ENCODE assay signal across 8 mouse cellular contexts in genomic region chr17:47672311-47673111, GRCm38 (mm10). TPM values are rescaled to one million over a fixed set of nuclear protein-coding genes. Genes with fewer than 3 reads are reported as not detected.
DNase-seq lines count a peak whose midpoint lies in the region; ATAC-seq and TF ChIP-seq lines count a peak whose summit lies in the region.

No protein-coding gene starts in this region.

- ATAC-seq in embryonic facial prominence, embryonic 11.5 days (replicated peaks; ENCODE audit: insufficient number of reproducible peaks, low FRiP score, low TSS enrichment, low read depth): peak; percentile 79; the same call in 1 of the 2 replicates
- peak; percentile 27 for ATAC-seq in liver, embryonic 16.5 days (ENCODE audit: low read depth)
- peak; percentile 71 for ATAC-seq in neural tube, embryonic 15.5 days (ENCODE audit: low FRiP score)

- no peaks in the 10 kb centered on the region; the same call in 1 of the 2 replicates for H3K36me3 ChIP-seq in embryonic facial prominence, embryonic 11.5 days (replicated peaks; ENCODE audit: control insufficient read depth, insufficient read depth, low read depth, low read length)
- no peaks in the 10 kb centered on the region for H3K36me3 ChIP-seq in kidney, adult 2 months (ENCODE audit: control insufficient read depth, insufficient read depth, low read length)
- H3K36me3 ChIP-seq in liver, embryonic 16.5 days (ENCODE audit: control insufficient read depth, insufficient read depth): peaks cover 3% of the 10 kb centered on the region; the same call in 1 of the 2 replicates
- peaks cover 20% of the 10 kb centered on the region for H3K36me3 ChIP-seq in neural tube, embryonic 15.5 days

- H3K4me2 ChIP-seq in embryonic facial prominence, embryonic 11.5 days (ENCODE audit: low read depth, low read length): peak overlapping the region; percentile 88
- H3K4me2 ChIP-seq in liver, embryonic 16.5 days (ENCODE audit: low read depth, low read length): peak overlapping the region; percentile 59
- H3K4me2 ChIP-seq in neural tube, embryonic 15.5 days: peak overlapping the region; percentile 69

- peak overlapping the region; percentile 61 for H3K9ac ChIP-seq in embryonic facial prominence, embryonic 11.5 days (replicated peaks; ENCODE audit: low read length)
- H3K9ac ChIP-seq in liver, embryonic 16.5 days (ENCODE audit: low read depth, low read length): no peak overlapping the region
- peak overlapping the region; percentile 47 for H3K9ac ChIP-seq in neural tube, embryonic 15.5 days (replicated peaks)

- no peak overlapping the region for H3K27ac ChIP-seq in embryonic facial prominence, embryonic 11.5 days (replicated peaks; ENCODE audit: low read depth, low read length)
- 0 out of 2 replicates have a peak overlapping the region, but pooled peaks have one; percentile 9 for H3K27ac ChIP-seq in kidney, adult 2 months (ENCODE audit: insufficient read depth, low read depth, low read length)
- H3K27ac ChIP-seq in liver, embryonic 16.5 days (ENCODE audit: low read length): no peak overlapping the region
- no peak overlapping the region for H3K27ac ChIP-seq in neural tube, embryonic 15.5 days (replicated peaks)

- DNase-seq in right cerebral cortex, adult 18-20 months: peak; percentile 64
- DNase-seq in right cerebral cortex, postnatal 36 days (ENCODE audit: low spot score in 2 of 2): no peak
- peak; percentile 79 for DNase-seq in embryonic facial prominence, embryonic 11.5 days (ENCODE audit: low spot score)
- peak; percentile 38 to 58 for DNase-seq in heart, adult 9 months (ENCODE audit: low spot score in 2 of 2)
- DNase-seq in kidney, adult 2 months: peak; percentile 81
- no peak for DNase-seq in thymus, postnatal 25 days

- TF ChIP-seq POLR2A in kidney, adult 2 months (IDR thresholded peaks at IDR 0.05; ENCODE audit: low read depth, low read length): no peak

- no peaks in the 10 kb centered on the region for H3K27me3 ChIP-seq in embryonic facial prominence, embryonic 11.5 days (ENCODE audit: control insufficient read depth, insufficient read depth, low read length)
- no peaks in the 10 kb centered on the region for H3K27me3 ChIP-seq in kidney, adult 2 months (replicated peaks; ENCODE audit: control insufficient read depth, insufficient read depth, low read length)
- peaks cover 16% of the 10 kb centered on the region for H3K27me3 ChIP-seq in liver, embryonic 16.5 days (ENCODE audit: control insufficient read depth, insufficient read depth, low read depth, low read length)
- H3K27me3 ChIP-seq in neural tube, embryonic 15.5 days (replicated peaks): no peaks in the 10 kb centered on the region

- H3K9me3 ChIP-seq in embryonic facial prominence, embryonic 11.5 days (replicated peaks; ENCODE audit: control insufficient read depth, low read length): no peaks in the 10 kb centered on the region
- H3K9me3 ChIP-seq in liver, embryonic 16.5 days (replicated peaks; ENCODE audit: control insufficient read depth, low read length): no peaks in the 10 kb centered on the region
- H3K9me3 ChIP-seq in neural tube, embryonic 15.5 days (replicated peaks): no peaks in the 10 kb centered on the region

- no peak for TF ChIP-seq CTCF in kidney, adult 2 months (conservative IDR thresholded peaks at IDR 0.05; ENCODE audit: insufficient read depth, insufficient read length, low read depth, low read length)

- peaks cover 10% of the 10 kb centered on the region for H3K4me1 ChIP-seq in embryonic facial prominence, embryonic 11.5 days (ENCODE audit: control insufficient read depth, insufficient read depth, low read length)
- H3K4me1 ChIP-seq in kidney, adult 2 months (ENCODE audit: control insufficient read depth, insufficient read depth, low read length): peaks cover 3% of the 10 kb centered on the region; the same call in 1 of the 2 replicates
- H3K4me1 ChIP-seq in liver, embryonic 16.5 days (ENCODE audit: control insufficient read depth, low read depth, low read length): peaks cover 2% of the 10 kb centered on the region; the same call in 1 of the 2 replicates
- H3K4me1 ChIP-seq in neural tube, embryonic 15.5 days: peaks cover 29% of the 10 kb centered on the region

- peak overlapping the region; percentile 35 for H3K4me3 ChIP-seq in embryonic facial prominence, embryonic 11.5 days (ENCODE audit: low read depth, low read length)
- peak overlapping the region; percentile 46 for H3K4me3 ChIP-seq in kidney, adult 2 months (ENCODE audit: insufficient read depth, low read depth, low read length)
- H3K4me3 ChIP-seq in liver, embryonic 16.5 days (ENCODE audit: low read depth, low read length): peak overlapping the region; percentile 40
- H3K4me3 ChIP-seq in neural tube, embryonic 15.5 days (replicated peaks): peak overlapping the region; percentile 38

- WGBS in embryonic facial prominence, embryonic 11.5 days: 3% methylated on average over 60 of the region's 68 CpGs
- 6% methylated on average over 68 of the region's 68 CpGs for WGBS in kidney, adult 2 months
- 9% methylated on average over 67 of the region's 68 CpGs for WGBS in liver, embryonic 16.5 days (ENCODE audit: insufficient replicate concordance)
- 5% methylated on average over 51 of the region's 68 CpGs for WGBS in neural tube, embryonic 15.5 days

RNA-seq across cellular contexts. Expression of gene Tomm6, which starts 15.7 kb away (rescaled TPM):
- polyA plus RNA-seq in embryonic facial prominence, embryonic 11.5 days (2014; fragmentation: Nextera tagmentation; extraction: Ambion mirVana): 394 and 398 TPM in 2 replicates
- 103 and 153 TPM in 2 replicates for polyA plus RNA-seq in kidney, adult 2 months (2012; rRNA removed)
- polyA plus RNA-seq in liver, embryonic 16.5 days (2015; fragmentation: Nextera tagmentation; extraction: Ambion mirVana): 213 and 224 TPM in 2 replicates
- 301 and 304 TPM in 2 replicates for polyA plus RNA-seq in neural tube, embryonic 15.5 days (2015; fragmentation: Nextera tagmentation; extraction: Ambion mirVana)

RNA-seq across cellular contexts. Expression of gene Frs3, which starts 16.3 kb away (rescaled TPM):
- 3.5 and 3.6 TPM in 2 replicates for polyA plus RNA-seq in embryonic facial prominence, embryonic 11.5 days (2014; fragmentation: Nextera tagmentation; extraction: Ambion mirVana)
- 28.9 and 39.5 TPM in 2 replicates for polyA plus RNA-seq in kidney, adult 2 months (2012; rRNA removed)
- polyA plus RNA-seq in liver, embryonic 16.5 days (2015; fragmentation: Nextera tagmentation; extraction: Ambion mirVana): 1.3 and 1.5 TPM in 2 replicates
- polyA plus RNA-seq in neural tube, embryonic 15.5 days (2015; fragmentation: Nextera tagmentation; extraction: Ambion mirVana): 52.5 and 60.6 TPM in 2 replicates

RNA-seq across cellular contexts. Expression of gene Gm21981, which starts 21.7 kb away (rescaled TPM):
- polyA plus RNA-seq in embryonic facial prominence, embryonic 11.5 days (2014; fragmentation: Nextera tagmentation; extraction: Ambion mirVana): 1.7 and 2.4 TPM in 2 replicates
- 1.1 and 2.1 TPM in 2 replicates for polyA plus RNA-seq in kidney, adult 2 months (2012; rRNA removed)
- polyA plus RNA-seq in liver, embryonic 16.5 days (2015; fragmentation: Nextera tagmentation; extraction: Ambion mirVana): 0.05 TPM in 1 of 2 replicates, not detected in the other
- 1.5 and 1.6 TPM in 2 replicates for polyA plus RNA-seq in neural tube, embryonic 15.5 days (2015; fragmentation: Nextera tagmentation; extraction: Ambion mirVana)

RNA-seq across cellular contexts. Expression of gene Prickle4, which starts 22.0 kb away (rescaled TPM):
- 0.27 and 0.89 TPM in 2 replicates for polyA plus RNA-seq in embryonic facial prominence, embryonic 11.5 days (2014; fragmentation: Nextera tagmentation; extraction: Ambion mirVana)
- polyA plus RNA-seq in kidney, adult 2 months (2012; rRNA removed): 7.0 and 9.0 TPM in 2 replicates
- polyA plus RNA-seq in liver, embryonic 16.5 days (2015; fragmentation: Nextera tagmentation; extraction: Ambion mirVana): 0.25 TPM in 1 of 2 replicates, not detected in the other
- polyA plus RNA-seq in neural tube, embryonic 15.5 days (2015; fragmentation: Nextera tagmentation; extraction: Ambion mirVana): 1.1 and 2.6 TPM in 2 replicates

RNA-seq across cellular contexts. Expression of gene Usp49, which starts 42.0 kb away (rescaled TPM):
- 4.3 and 5.2 TPM in 2 replicates for polyA plus RNA-seq in embryonic facial prominence, embryonic 11.5 days (2014; fragmentation: Nextera tagmentation; extraction: Ambion mirVana)
- polyA plus RNA-seq in kidney, adult 2 months (2012; rRNA removed): 5.1 and 5.3 TPM in 2 replicates
- 2.9 and 3.6 TPM in 2 replicates for polyA plus RNA-seq in liver, embryonic 16.5 days (2015; fragmentation: Nextera tagmentation; extraction: Ambion mirVana)
- 6.1 and 6.8 TPM in 2 replicates for polyA plus RNA-seq in neural tube, embryonic 15.5 days (2015; fragmentation: Nextera tagmentation; extraction: Ambion mirVana)

Comparison
In these comparisons a context has a peak if more than half of its experiments do, and no peak if none do; other contexts are left out.
1. DNase-seq: peak in right cerebral cortex, adult 18-20 months (single experiment), embryonic facial prominence, embryonic 11.5 days (single experiment), heart, adult 9 months (2 of 2) and kidney, adult 2 months (single experiment); none in right cerebral cortex, postnatal 36 days (0 of 2) and thymus, postnatal 25 days (single experiment).
2. ATAC-seq: peak in every context shown above with its lines; median percentile 79 in embryonic facial prominence, embryonic 11.5 days; 71 in neural tube, embryonic 15.5 days; 27 in liver, embryonic 16.5 days.
3. Peak in every context shown above with its lines, with median percentiles within 50 percentile points of each other: H3K4me2 ChIP-seq and H3K4me3 ChIP-seq.